Mouse (Mus musculus) embryonic facial prominence, embryonic 11.5 days (tissue): ENCODE data around the gene Slc25a4. TPM values are rescaled to one million over a fixed set of nuclear protein-coding genes. Genes with fewer than 3 reads are reported as not detected.

Source experiments
- ATAC-seq: fragments of 200-750 bp; cut with Nextera tagmentation; replicated peaks from 2 replicates; pipeline ENCODE4 v1.8.0; 2017; ENCODE audit warnings: low read depth; ENCODE audit not compliant: insufficient number of reproducible peaks, low FRiP score, low TSS enrichment
- DNase-seq: peaks from one replicate; pipeline ENCODE4 v3.0.0-alpha.2; 2015; ENCODE audit warnings: low spot score
- H3K27ac ChIP-seq: fragments of 300-500 bp; sonication (generic); replicated peaks from 2 replicates; pipeline ENCODE4 v1.5.1; 2014; ENCODE audit warnings: mild to moderate bottlenecking, low read depth, low read length, control low read depth
- H3K27me3 ChIP-seq: fragments of 300-500 bp; sonication (generic); 2 replicates; pipeline ENCODE4 v1.6.1; 2014; ENCODE audit warnings: mild to moderate bottlenecking, low read length, moderate library complexity, mixed read lengths; ENCODE audit not compliant: control insufficient read depth, insufficient read depth
- H3K36me3 ChIP-seq: fragments of 300-500 bp; sonication (generic); replicated peaks from 2 replicates; pipeline ENCODE4 v1.6.1; 2014; ENCODE audit warnings: low read depth, mild to moderate bottlenecking, low read length, moderate library complexity, mixed read lengths; ENCODE audit not compliant: control insufficient read depth, insufficient read depth
- H3K4me1 ChIP-seq: fragments of 300-500 bp; sonication (generic); 2 replicates; pipeline ENCODE4 v1.6.1; 2014; ENCODE audit warnings: low read length, mixed read lengths; ENCODE audit not compliant: control insufficient read depth, insufficient read depth
- H3K4me2 ChIP-seq: fragments of 300-500 bp; sonication (generic); 2 replicates; pipeline ENCODE4 v1.6.1; 2014; ENCODE audit warnings: low read depth, mild to moderate bottlenecking, control low read depth, low read length, moderate library complexity
- H3K4me3 ChIP-seq: fragments of 300-500 bp; sonication (generic); 2 replicates; pipeline ENCODE4 v1.5.1; 2014; ENCODE audit warnings: low read depth, low read length, control low read depth
- H3K9ac ChIP-seq: fragments of 300-500 bp; sonication (generic); replicated peaks from 2 replicates; pipeline ENCODE4 v1.6.1; 2014; ENCODE audit warnings: mild to moderate bottlenecking, control low read depth, low read length
- H3K9me3 ChIP-seq: fragments of 300-500 bp; sonication (generic); replicated peaks from 2 replicates; pipeline ENCODE4 v1.6.1; 2016; ENCODE audit warnings: mild to moderate bottlenecking, low read length, inconsistent platforms, mixed read lengths; ENCODE audit not compliant: control insufficient read depth
- WGBS: fragments of 180-500 bp; shearing (Covaris S2); extraction: QIAGEN DNeasy Blood & Tissue Kit; methylation state at CpG from one replicate; pipeline ENCODE4 v1.1.7; 2014; 5-methylcytosine and 5-hydroxymethylcytosine counted together
- polyA plus RNA-seq: library from polyadenylated mRNA; unstranded; fragments of >200 nt; fragmentation: Nextera tagmentation; extraction: Ambion mirVana; gene quantifications from 2 replicates; pipeline ENCODE4 v1.2.1, GENCODE M21; 2014

Gene Slc25a4
- polyA plus RNA-seq, 1 experiment from 2014 or later, result 508 TPM

DNA sequence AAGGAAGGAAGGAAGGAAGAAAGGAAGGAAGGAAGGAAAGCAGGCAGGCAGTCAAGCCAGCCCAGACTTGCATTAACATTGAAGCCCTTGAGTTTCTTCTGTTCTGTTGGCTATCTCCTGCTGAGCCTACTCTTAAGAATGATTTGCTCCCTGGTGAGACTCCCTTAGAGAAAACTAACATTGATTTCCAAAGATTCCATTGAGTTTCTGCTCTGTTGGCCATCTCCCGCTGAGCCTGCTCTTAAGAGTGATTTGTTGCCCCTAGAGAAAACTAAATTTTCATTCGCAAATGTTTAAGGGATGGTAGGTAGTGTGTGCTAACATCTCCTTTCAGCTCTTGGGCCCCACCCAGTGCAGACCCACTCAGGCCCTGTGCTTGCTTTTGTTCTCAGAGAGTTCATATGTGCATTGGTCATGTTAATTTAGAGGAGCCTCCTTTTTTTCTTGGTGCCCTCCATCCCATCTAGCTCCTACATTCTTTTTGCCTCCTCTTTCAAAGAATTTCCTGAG lies 2.9 kb upstream of the Slc25a4 start:
- H3K4me3 ChIP-seq, result no peak overlapping the region
- H3K9me3 ChIP-seq, result no peaks in the 10 kb centered on the region
- WGBS, result 19% methylated on average over 2 of the region's 2 CpGs
- no peak overlapping the region for H3K4me2 ChIP-seq
- H3K9ac ChIP-seq, result no peak overlapping the region
- H3K27me3 ChIP-seq, result no peaks in the 10 kb centered on the region
- ATAC-seq, result no peak
- no peaks in the 10 kb centered on the region for H3K36me3 ChIP-seq
- DNase-seq, result no peak
- H3K4me1 ChIP-seq, result 0 out of 2 replicates have a peak, but pooled peaks cover 1% of the 10 kb centered on the region
- H3K27ac ChIP-seq, result no peak overlapping the region

DNA sequence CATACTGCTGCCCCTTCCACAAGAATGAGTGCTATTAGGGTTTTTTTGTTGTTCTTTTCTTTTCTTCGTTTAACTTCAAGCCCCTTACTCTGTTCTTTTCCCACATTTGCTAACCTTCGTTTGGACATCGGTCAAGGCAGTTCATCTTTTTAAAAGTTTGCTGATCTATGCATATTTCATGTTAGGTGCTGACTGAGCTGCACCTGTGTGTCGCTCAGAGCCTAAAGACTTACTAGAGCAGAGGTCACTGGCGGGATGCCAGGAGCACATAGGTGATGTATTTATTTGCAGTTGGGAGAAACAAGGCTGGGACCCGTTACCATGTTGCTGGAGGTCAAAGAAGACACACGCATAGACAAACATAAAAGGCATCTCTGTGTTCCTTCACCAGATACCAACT lies 1.1 kb upstream of the Slc25a4 start:
- DNase-seq (no peak), ATAC-seq (no peak)
- H3K36me3 ChIP-seq, result peaks cover 3% of the 10 kb centered on the region; the same call in 1 of the 2 replicates
- no peak overlapping the region for H3K4me3 ChIP-seq
- 37% methylated on average over 7 of the region's 7 CpGs for WGBS
- H3K27ac ChIP-seq, result no peak overlapping the region
- no peak overlapping the region for H3K4me2 ChIP-seq
- H3K9ac ChIP-seq, result no peak overlapping the region
- no peaks in the 10 kb centered on the region for H3K9me3 ChIP-seq
- H3K27me3 ChIP-seq, result no peaks in the 10 kb centered on the region
- H3K4me1 ChIP-seq, result 0 out of 2 replicates have a peak, but pooled peaks cover 2% of the 10 kb centered on the region

DNA sequence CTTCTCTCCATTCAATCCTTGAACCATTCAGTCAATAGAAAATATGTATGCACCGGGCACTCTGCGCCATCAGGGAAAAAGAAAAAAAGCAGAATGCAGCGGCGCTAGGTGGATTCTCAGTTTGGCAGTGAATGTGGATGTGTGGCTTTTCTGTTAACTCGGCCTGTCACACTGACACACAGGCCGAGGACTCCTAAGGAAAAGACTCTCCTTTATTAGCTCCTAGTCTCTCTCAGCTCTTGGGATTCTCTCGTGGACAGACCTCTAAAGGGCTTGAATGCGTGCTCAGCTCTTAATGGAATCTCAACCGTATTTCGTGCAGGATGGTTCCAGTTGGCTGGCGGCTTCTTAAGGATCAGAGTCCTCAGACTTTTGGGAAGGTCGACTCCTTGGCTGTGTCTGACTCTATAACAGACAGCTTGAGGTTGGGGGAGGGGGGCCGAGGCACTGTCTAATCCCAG lies 557 bp upstream of the Slc25a4 start:
- H3K9ac ChIP-seq, result peak overlapping the region; percentile 68
- ATAC-seq (no peak), DNase-seq (no peak)
- H3K27ac ChIP-seq, result 0 out of 2 replicates have a peak overlapping the region, but pooled peaks have one; percentile 41
- WGBS, result 6% methylated on average over 13 of the region's 13 CpGs
- peak overlapping the region; percentile 78 for H3K4me2 ChIP-seq
- H3K27me3 ChIP-seq, result no peaks in the 10 kb centered on the region
- H3K36me3 ChIP-seq, result peaks cover 5% of the 10 kb centered on the region; the same call in 1 of the 2 replicates
- H3K4me3 ChIP-seq, result peak overlapping the region; percentile 91
- H3K4me1 ChIP-seq, result 0 out of 2 replicates have a peak, but pooled peaks cover 2% of the 10 kb centered on the region
- no peaks in the 10 kb centered on the region for H3K9me3 ChIP-seq

DNA sequence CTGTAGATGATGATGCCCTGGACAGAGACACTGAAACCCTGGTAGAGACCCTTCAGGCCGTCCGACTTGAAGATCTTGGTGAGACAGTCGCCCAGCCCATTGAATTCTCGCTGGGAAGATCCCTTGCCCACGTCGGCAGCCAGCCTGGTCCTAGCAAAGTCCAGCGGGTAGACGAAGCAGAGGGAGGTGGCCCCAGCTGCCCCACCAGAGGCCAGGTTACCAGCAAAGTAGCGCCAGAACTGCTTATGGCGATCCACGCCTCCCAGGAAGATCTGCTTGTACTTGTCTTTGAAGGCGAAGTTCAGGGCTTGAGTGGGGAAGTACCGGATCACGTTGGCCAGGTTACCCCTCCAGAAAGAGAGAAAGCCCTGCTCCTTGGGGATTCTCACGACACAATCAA lies 2.0 kb downstream of the Slc25a4 start:
- ATAC-seq, result no peak
- peak overlapping the region; percentile 14 for H3K4me3 ChIP-seq
- peak overlapping the region; percentile 78 for H3K4me2 ChIP-seq
- no peak for DNase-seq
- H3K36me3 ChIP-seq, result peaks cover 5% of the 10 kb centered on the region; the same call in 1 of the 2 replicates
- H3K27ac ChIP-seq, result no peak overlapping the region
- H3K4me1 ChIP-seq, result 0 out of 2 replicates have a peak, but pooled peaks cover 2% of the 10 kb centered on the region
- no peak overlapping the region for H3K9ac ChIP-seq
- no peaks in the 10 kb centered on the region for H3K27me3 ChIP-seq
- H3K9me3 ChIP-seq, result no peaks in the 10 kb centered on the region
- WGBS, result 63% methylated on average over 15 of the region's 15 CpGs

DNA sequence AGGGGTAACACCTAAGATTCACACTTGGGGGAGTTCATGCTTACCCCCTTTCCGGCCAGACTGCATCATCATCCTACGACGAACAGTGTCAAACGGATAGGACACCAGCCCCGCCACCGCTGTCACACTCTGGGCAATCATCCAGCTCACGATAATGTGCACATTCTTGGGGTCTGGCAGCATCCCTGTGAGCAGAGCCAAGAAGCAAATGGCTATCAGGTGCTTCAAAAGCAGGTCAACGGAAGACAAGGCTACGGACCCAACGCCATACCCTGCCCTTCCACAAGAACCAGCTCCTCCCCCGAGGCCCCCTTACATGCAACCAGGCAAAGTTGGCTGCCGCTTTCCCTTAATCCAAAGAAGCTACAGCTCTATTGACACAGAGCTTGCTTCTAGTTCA lies 2.7 kb downstream of the Slc25a4 start:
- Histone ChIP-seq H3K4me2 (no peak overlapping the region), H3K27me3 (no peaks in the 10 kb centered on the region), H3K27ac (no peak overlapping the region), H3K4me1 (0 out of 2 replicates have a peak, but pooled peaks cover 2% of the 10 kb centered on the region), H3K9me3 (no peaks in the 10 kb centered on the region), H3K36me3 (peaks cover 5% of the 10 kb centered on the region; the same call in 1 of the 2 replicates), H3K9ac (no peak overlapping the region), H3K4me3 (0 out of 2 replicates have a peak overlapping the region, but pooled peaks have one; percentile 14)
- ATAC-seq (no peak), DNase-seq (no peak)
- 87% methylated on average over 12 of the region's 12 CpGs for whole genome bisulfite sequencing

DNA sequence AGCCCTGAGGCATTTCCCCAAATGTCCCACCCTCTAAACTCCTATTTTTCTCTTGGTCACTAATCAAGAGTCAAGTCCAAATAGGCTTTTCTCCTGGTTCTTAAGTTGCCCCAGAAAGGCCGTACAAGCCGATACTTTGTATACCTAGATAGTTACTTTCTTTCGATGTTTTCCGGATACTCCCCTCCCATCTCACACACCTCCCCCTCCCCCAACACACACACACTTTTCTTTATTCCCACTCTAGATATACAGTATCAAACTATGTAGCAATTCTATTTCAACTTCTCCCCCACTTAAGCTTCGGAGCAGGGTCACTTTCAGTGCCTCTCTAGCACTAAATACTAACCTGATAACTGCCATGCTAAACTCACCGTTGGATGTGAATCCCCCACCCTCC lies 5.0 kb downstream of the Slc25a4 start:
- Histone ChIP-seq H3K36me3 (peaks cover 5% of the 10 kb centered on the region; the same call in 1 of the 2 replicates), H3K27ac (no peak overlapping the region), H3K4me2 (no peak overlapping the region), H3K4me1 (0 out of 2 replicates have a peak, but pooled peaks cover 2% of the 10 kb centered on the region), H3K9me3 (no peaks in the 10 kb centered on the region), H3K27me3 (no peaks in the 10 kb centered on the region), H3K4me3 (no peak overlapping the region), H3K9ac (no peak overlapping the region)
- DNase-seq (no peak), ATAC-seq (no peak)
- WGBS, result 65% methylated on average over 6 of the region's 6 CpGs

DNA sequence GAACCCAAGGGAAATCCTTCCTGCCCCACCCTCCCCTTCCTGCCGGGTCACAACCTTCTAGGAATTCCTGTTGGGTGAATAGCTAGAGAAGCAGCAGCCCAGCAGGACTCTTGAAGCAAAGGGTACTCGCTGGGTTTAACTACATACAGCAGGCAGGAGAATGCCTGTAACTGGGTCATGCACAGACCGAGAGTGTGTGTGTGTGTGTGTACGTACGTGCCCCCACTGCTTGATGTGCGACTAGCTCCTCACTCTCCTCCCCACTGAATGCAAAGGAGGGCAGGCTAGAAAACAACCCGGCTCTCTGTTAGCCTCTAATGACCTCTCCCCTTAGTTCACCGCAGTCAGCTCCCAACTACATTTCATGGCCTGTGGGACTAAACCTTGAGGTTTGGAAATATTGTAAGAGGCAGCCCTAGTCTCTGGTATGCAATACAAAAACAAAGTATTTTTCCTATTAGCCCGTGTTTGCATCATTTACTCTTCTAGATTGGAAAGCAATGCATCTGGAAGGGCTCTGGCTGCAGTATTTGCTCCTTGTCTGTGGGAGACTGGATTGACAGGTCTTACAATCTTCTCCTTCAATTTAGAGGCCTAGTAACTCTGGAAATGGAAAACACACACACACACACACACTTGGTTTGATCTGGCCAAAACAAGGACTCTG lies 6.0 kb downstream of the Slc25a4 start:
- Histone ChIP-seq H3K27ac (no peak overlapping the region), H3K9me3 (no peaks in the 10 kb centered on the region), H3K36me3 (peaks cover 5% of the 10 kb centered on the region; the same call in 1 of the 2 replicates), H3K4me2 (no peak overlapping the region), H3K27me3 (no peaks in the 10 kb centered on the region), H3K4me3 (no peak overlapping the region), H3K9ac (no peak overlapping the region), H3K4me1 (0 out of 2 replicates have a peak, but pooled peaks cover 2% of the 10 kb centered on the region)
- no peak for DNase-seq
- ATAC-seq, result no peak
- WGBS, result 56% methylated on average over 9 of the region's 9 CpGs

DNA sequence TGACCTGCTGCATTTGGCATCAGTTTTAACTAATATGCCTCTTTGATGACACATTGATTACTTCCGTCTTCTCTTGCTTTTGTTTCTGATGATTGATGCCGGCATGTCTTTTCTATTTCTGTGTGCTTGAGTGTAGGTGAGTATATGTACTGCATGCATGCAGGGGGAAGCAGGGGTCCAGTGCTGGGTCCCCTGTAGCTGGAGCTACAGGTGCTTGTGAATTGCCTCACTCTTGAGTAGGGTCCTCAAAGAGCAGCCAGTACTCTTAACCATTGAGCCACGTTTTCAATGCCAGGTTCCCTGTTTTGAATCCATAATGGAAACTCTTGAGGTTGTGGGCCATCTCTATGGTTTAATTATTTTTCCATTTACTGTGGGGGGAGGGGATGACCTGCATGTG lies 6.8 kb downstream of the Slc25a4 start:
- Histone ChIP-seq H3K4me3 (no peak overlapping the region), H3K9me3 (no peaks in the 10 kb centered on the region), H3K4me2 (no peak overlapping the region), H3K27ac (no peak overlapping the region), H3K9ac (no peak overlapping the region), H3K4me1 (0 out of 2 replicates have a peak, but pooled peaks cover 2% of the 10 kb centered on the region), H3K27me3 (no peaks in the 10 kb centered on the region), H3K36me3 (peaks cover 5% of the 10 kb centered on the region; the same call in 1 of the 2 replicates)
- no peak for DNase-seq
- no peak for ATAC-seq
- 89% methylated on average over 3 of the region's 3 CpGs for WGBS
